Mouse (Mus musculus) ovary, postnatal 10 days (tissue): ENCODE measurements at regions not wholly inside any gene's neighbourhood (a gene's known extent, or its start where the extent isn't known, plus 50 kb on each side); places are given as distances from the start of the nearest gene placed in this dataset.

Source experiments
- DNase-seq: peaks from one replicate; pipeline ENCODE4 v3.0.0; 2022; ENCODE audit warnings: low spot score

DNA sequence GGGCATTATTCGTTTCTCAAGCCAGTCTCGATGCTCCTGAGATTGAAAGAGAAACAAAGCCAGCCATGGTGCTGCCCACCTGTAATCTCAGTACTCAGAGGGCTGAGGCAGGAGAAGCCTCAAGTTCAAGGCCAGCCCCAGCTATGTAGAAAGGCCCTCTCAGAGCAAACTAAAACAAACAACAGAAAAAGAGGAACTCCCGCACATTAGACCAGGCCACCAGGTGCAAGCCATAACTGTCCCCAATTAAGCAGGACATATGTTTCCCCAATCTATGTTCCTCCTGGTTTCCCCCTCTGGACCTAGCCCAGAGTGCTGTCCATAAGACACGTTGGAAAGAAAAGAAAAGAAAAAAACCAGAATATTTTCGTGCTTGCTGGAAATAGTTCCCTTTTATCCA is 142.5 kb downstream of the Cdc5l start:
- DNase-seq, result no peak

DNA sequence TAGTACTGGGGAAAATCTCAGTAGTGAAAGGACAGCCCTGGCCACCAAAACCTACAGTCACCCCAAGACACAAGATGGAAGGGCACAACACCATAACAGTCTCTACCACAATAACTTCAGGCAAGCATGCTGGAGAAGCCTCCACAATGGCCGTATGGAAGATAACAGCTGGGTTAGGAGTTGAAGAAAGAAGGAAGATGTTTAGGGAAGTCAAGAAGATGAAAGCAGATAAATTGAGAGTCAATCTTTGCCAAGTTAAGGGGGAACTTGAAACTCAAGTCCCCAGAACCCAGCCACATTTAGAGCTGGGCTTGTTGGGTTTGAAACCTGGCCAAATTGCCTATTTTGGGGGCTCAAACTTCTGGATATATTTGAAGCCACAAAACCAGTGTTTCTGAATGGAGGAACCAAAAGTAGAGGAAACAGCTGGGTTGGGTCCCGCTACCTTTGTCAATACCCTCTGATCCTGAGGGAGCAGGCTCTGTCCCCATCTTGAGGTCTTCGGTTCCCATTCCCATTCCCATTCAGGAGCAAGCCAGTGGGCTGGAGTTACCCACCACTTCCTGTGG is 147.8 kb downstream of the Cdc5l start:
- no peak for DNase-seq

DNA sequence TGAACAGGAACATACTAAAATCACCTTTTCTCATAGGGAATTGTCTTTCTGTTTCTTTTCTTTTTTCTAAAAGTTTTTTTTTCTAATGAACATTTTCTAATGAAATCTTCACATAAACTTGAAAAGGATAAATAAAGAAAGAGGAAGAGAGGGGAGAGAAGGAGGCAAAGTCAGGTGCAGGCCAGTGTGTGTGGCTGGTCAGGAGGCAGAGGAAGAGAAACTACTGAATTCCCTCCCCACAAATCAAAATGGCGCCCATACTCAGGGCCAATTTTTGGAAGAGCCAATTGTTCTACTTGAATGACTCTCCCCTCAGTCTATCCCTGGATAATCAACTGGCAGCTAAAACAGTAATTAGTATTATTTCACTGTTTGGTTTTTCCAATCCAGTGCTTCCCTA is 152.0 kb downstream of the Cdc5l start:
- DNase-seq, result no peak

DNA sequence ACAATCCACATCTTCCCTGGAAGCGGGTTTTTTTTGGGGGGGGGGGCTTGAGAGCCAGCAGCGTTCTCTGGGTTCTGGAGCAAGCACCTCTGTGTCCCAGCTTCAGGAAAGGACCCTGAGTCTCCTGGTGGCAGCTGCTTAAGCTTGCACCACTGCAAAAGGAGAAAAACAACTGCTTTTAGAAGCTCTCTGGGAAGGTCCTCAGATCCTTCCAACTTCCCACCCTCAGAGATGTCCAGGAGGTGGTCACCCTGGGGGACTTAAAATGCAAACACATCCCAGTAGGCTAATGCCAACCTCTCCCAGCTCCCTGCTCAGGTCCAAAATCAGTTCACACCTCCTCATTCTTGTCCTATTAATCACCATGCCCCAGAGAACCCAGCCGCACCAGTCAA is 153.7 kb downstream of the Cdc5l start:
- no peak for DNase-seq

DNA sequence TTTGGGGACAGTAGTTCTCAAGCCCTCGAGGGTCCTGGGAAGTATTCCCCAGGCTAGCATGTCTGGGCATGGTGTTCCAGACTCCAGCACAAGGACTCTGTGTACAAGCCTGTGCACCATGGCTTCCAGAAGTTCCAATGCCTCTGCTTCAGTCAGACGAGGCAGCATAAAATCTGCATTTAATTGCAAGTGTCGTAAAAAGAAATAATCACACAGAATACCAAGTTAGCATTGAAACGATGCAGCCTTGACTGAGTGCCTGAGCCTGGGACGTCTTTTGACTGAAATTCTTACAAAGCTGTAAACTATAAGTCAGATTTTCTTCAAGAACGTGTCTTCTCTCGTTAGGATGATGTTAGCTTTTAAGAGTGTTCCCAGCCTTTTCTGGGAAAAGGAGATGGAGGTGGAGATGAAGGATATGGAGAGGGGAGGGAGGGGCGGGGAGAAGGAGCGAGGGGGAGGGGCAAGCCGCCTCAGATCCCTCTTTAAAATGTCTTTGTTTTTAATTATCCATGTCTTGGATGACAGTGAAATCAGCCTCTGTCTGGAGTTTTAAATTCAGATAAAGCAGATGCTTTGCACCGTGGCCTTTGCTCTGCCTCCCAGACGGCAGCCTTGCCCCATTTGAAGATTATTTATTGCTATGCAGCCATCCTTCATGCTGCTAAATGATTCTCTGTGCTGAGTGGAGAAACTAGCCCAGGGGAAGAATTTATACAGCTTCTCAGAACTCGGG is 154.3 kb downstream of the Cdc5l start:
- DNase-seq, result no peak

DNA sequence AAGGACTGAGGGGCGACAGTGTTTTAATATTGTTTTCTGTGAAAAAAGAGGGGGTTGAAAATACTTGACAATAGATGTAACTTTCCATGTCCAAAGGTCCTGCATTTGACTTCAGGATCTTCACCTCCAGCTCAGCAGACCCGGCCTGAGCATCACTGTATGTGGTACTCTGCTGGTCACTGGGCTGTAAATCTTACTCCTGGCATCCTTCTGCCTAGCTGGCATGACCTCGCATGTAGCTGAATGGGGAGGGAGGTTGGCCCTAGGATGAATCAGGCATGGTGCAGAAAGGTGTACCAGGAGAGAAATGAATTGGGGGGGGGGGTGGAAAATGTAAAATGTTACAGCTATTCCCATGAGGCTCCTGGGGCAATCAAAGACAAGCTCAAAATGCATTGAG is 156.0 kb downstream of the Cdc5l start:
- no peak for DNase-seq

DNA sequence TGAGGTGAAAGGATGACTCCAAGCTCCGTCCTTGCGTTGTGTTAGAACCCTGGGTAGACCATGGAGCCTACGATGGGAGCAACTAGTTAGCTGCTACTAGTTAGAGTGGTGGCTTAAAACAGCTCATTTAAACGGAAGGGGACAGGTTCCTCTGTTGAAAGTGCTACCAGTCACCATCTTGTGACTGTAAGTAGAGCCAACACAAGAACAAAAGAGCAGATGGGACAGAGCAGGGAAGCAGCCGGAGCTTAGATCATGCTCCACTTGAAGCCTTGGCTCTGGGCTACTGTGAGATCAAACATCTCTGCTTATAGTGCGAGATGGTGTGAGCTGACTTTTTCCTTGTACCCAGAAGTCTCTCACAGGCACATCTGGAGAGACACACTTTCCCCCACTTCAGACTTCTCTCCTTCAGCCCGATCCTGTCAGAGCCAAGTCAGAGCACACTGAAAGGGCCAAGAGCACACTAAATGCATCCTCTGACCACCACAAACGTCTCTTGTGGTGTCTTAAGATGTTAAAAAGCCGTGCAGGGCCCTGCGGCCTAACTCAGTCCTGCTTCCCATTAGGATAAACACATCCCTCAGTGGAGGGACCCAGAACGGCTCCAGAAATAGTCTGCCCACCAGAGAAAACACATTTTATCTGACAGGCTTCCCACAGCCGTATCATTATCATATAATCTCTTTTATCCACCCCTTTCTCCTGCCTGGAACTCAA is 156.7 kb downstream of the Cdc5l start:
- DNase-seq, result no peak

DNA sequence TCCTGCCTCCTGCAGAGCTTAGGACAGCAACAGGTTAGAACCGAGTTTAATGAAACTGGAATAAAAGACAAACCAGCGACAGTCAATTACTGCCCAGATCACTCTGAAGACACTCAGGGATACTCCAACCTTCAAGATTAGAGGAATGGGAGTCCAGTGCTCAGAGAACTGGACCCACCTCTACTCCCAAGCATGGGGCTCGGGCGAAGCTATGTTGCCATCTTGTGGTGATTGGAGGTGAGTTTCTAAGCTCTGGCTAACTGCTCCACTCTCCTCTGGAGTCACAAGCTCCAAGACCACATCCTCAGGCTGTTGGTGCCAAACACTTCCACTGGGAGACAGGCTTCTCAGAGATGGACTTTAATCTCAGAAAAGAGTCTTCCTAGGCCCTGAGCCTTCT is 158.6 kb downstream of the Cdc5l start:
- no peak for DNase-seq

DNA sequence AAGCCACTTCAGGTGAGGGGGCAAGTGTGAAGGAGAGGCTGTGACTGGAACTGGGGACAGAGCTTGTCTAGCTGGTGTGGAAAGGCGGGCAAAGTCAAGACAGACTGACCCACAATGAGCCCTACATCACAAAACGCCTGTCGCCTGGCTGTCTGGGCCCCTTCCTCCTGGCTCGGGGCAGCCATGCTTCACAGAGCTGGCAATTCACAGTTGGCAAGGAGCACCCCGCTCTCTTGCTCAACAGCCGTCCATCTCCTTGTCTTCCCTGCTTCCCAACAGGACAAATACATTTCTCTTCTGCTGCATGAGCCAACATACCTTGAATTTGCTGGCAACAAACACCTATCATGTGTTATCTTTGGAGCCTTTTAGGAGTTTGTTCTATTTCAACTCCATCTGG is 166.8 kb downstream of the Cdc5l start:
- no peak for DNase-seq

DNA sequence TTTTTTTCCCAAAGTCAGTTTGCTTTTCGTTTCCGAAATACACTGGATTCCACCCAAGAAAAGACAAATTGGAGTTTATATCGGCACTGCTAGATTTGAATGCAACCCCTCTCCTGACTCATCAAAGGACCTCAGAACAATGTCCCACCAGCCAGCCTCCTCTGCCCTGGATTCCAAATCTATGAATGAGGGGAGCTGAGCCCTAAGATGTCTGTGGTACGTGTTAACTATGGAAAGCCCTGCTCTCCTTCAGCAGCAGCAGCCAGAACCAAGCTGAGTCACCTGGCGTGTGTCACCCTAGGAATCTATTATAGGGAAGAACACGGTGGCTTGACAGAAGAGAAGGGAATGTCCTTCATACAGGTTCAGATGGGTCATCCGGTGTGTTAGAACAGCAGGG is 167.9 kb downstream of the Cdc5l start:
- no peak for DNase-seq

DNA sequence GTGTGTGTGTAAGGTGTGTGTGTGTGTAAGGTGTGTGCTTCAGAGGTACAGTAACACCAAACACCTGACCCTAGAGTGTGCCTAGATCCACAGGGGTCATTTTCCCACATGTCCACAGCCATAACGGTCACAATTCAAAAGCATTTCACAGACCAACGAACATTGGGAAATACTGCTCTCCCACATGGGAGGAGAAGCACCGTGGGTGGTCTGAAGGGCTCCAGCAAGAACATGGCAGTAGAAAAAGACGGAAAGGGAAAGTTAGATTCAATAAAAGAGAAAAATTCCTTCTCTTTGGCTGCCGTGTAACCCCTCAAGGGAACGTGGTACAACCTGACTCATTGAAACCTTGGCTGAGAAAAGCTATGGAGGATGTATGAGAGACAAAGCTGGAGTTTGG is 169.1 kb downstream of the Cdc5l start:
- no peak for DNase-seq

DNA sequence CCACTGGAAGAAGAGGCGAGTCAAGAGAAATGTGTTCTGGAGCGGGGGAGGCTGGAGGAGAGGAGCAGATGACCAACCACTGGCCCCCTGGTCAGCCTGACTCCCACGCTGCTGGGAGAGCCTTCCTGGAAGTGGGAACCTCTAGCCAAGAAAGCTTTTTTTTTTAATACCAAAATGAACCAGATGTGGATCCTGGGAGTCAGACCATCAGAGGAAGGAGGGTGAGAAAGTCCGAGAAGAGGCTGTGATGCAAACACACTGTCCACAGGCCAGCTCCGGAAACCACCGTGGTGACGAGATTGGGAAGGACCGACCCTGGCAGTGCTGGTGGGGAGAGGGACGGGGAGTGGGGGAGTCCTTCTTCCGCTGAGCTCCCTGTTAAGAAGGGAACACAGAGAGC is 173.1 kb downstream of the Cdc5l start:
- DNase-seq, result no peak

DNA sequence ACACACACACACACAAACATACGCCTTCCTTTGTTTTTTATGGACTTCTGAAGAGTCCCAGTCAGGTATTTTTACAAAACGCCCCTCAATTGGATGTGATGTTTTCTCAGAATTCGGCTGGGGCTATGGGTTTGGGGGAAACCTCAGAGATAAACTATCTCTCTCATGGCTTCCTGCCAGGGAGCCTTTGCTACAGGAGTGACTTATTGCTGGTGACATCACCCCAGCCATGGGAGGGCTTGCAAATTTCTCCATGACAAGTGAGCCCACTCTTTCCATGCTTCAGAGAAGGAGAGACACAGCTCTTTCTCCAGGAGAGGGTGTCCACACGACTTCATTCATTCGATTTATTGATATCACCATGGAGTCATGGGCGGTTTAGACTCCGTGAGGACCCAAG is 175.5 kb downstream of the Cdc5l start:
- no peak for DNase-seq

DNA sequence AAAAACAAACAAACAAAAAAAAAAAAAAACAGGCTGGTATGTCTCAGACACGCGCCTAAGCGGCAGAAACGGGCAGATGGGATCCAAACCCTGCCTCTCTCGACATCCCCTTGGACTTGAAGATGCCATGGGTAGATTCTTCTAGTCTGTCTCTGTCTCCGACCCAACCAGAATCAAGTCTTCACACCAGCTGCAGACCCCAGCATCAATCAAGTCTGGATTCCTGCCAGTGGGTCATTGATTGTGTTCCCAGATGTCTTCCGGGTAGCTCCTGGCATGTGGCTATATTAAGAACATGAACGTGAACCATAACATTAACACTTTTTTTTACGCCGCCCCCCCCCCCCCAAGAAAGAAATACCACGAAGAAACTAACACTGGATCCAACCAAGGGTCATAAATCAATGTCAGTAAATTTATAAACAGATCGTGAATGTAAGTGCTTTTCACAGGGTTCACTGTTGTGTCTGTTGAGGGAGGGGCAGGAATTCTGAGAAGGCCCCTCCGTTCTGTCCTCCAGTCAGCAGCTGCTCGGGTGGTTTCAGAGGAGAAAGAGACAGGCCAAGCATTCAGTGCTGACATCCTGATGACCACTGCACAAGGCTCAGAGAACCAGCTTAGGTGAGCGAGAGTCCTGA is 180.8 kb downstream of the Cdc5l start:
- DNase-seq, result no peak

DNA sequence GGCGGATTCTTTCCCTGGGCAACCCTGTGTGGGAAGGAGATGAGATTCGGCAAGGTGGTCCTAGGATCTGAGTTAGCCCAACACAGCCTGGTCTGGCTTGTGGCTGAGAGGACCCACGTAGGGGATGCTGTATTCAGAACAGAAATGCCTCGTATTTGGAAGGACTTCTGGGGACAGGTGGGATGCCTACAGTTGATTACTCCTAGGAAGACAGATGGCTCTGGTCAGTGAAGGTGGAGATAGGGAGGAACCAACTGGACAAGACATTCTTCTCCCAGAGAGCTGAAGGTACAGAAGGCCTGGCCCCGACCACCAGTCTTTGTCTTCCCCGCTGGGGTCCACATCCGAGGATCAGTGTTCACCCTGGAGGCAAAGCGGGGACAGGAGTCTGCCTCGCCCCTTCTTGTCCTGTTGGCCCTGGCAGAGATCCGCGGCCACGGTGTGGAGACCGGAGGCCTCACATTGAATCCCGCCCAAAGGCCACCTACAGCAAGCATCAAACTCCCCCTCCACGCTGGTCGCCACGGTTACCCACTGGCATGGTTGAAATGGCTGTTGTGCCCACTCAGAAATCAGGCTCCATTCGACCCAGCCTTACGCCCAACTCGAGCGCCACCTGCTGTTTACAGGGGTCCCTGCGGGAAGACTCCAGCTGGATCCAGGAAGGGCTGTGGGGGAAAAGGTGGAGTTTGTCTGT is 182.4 kb downstream of the Cdc5l start:
- DNase-seq, result peak; percentile 34

DNA sequence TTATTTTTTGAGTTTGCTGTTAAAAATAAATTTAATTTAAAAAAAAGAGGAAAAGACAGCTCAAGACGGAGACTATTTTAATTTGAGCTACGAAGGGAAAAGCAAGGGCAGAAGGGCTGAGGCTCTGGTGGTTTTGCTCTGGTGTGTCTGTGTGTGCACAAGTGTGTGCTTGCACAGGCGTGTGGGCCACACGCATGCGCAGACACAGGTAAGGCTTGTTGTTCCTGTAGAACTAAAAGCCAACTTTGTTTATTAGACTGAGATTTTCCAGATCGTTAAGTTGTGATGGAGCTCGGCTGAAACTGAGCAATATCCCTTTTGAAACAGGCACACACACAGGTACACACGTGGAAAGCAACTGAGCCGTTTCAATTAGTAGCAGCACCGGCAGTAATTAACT is 183.1 kb downstream of the Cdc5l start:
- no peak for DNase-seq

DNA sequence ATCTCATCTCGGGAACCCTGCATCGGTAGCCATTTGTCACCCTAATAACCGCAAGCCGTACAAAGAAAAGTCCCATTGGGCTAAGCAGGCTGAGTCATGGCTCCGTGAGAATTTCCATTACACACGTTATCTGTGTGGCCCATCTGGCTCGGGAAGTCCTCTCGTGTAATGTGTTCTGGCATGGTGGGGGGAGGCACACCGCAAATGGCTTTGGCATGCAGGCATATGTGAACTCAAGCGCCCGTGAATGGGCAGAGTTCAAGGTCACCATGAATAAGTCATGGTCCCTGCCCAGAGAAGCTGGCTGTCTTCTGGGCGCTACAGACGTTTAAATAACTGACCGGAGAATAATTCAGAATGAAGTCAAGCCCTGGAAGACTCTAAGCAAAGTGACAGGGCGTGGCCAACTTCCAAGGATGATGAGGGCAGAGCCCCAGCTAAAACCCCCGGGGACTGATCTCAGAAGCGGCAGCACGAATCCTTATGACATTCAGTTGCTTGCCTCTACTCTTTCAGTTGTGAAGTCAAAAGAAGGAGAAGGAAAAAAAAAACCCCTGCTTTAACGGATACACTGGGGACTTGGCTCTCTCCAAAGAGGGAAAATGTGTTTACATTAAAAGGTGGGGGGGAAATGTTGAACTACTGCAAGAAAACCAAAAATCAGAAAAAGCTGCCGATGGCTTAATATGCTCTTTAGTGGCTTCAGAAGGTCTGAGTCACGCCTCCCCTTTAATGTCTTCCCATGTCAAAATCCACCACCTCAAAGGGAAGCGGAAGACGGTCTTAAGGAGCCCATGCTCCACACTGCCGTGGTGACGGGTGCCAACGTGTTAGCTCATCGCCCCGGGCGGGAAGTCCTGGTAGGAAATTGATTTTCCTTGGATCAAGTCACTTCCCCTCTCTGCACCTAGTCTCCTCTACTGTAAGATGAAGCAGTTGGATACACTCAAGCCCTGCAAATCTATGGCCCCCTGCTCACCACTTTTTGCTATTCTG is 186.1 kb downstream of the Cdc5l start:
- DNase-seq, result no peak

DNA sequence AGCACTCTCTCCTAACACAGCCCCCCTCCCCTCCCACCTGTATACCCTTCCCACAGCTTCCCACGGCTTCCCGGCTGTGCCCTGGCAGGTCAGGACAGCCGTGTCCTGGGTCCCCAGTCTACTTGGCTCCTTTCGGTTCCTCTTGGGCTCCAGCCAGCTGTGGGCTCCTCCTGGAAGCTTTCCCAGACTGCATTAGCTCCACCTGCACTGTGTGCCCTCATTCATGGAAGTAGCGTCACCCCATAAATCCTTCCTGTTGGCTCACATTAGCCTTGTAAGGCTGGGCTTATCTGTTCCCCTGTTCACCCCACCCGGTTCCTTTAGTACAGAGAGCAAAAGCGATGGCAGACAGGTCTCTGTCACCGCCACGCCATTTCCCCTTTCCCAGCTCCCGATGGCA is 188.7 kb downstream of the Cdc5l start:
- peak; percentile 13 for DNase-seq

DNA sequence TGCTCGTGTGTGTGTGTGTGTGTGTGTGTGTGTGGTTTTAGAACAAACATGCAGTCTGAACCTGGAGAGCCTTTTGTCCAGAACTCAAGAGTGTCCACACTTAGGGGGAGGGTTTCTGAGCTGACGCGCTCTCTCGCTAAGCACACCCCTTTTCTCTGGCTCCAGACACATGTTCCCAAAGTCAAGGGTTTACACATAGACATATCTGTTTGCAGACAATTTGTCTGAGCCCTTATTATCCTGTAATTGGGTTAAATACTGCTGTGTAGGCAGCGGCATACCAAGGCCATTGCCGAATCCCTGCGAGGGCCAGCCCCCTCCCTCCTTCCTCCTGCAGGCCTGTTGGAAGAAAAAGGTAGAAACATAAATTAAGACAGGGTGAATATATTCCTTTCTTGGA is 190.4 kb downstream of the Cdc5l start:
- DNase-seq, result no peak

DNA sequence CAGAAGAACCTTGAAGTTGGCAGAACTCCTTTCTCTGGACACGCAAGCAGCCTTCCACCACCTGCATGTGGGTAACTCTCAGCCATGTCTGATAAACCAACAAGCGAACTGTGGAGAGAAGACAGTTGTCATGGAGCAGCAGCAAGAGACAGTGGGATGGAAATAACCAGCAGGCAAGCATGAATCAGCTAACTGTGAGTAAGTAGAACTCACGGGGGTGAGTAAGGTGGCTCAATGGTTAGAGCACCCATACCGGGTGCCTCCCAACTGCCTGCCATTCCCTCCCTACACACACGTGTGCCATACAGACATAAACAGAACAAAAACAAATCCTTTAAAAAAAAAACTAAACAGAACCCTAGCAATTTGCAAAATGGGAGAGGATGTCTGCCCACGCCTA is 191.5 kb downstream of the Cdc5l start:
- no peak for DNase-seq

DNA sequence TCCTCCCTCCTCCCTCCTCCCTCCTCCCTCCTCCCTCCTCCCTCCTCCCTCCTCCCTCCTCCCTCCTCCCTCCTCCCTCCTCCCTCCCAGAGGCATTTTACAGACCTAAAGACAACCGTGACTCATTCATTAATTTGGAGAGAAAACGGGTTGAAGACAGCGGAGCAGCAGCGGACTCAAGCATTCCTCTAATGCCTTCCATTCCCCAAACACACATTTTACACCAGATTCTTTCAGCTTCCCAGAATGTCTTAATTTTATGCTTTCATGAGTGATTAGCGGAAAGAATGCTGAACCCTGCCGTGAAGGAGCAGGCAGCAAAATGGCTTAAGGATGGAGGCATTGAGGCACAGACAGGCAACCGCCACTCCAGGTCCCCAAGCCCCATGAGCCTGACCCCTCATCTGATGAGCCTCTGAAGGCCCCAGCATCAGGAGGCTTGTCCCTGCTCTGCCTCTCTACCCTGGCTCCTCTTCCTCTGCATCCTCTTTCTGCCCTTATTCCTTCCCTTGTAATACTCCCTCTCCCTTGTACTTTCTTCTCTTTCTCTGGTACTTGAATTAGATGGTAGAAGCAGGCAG is 192.5 kb downstream of the Cdc5l start:
- no peak for DNase-seq
